Mouse (Mus musculus) intestine, embryonic 16.5 days (tissue): ENCODE data around the gene Rps6ka6. TPM values are rescaled to one million over a fixed set of nuclear protein-coding genes. Genes with fewer than 3 reads are reported as not detected.

Source experiments
- ATAC-seq: fragments of 200-750 bp; cut with Nextera tagmentation; 2 replicates; pipeline ENCODE4 v1.8.0; 2017; ENCODE audit warnings: moderate TSS enrichment, moderate library complexity
- H3K27ac ChIP-seq: fragments of 300-500 bp; sonication (generic); 2 replicates; pipeline ENCODE4 v1.5.1; 2014; ENCODE audit warnings: mild to moderate bottlenecking, low read length
- H3K27me3 ChIP-seq: fragments of 300-500 bp; sonication (generic); replicated peaks from 2 replicates; pipeline ENCODE4 v1.6.1; 2014; ENCODE audit warnings: low read length, control low read depth, mixed read lengths; ENCODE audit not compliant: control insufficient read depth, insufficient read depth
- H3K36me3 ChIP-seq: fragments of 300-500 bp; sonication (generic); 2 replicates; pipeline ENCODE4 v1.6.1; 2014; ENCODE audit warnings: low read length, control low read depth; ENCODE audit not compliant: control insufficient read depth, insufficient read depth
- H3K4me1 ChIP-seq: fragments of 300-500 bp; sonication (generic); 2 replicates; pipeline ENCODE4 v1.6.1; 2014; ENCODE audit warnings: low read length, control low read depth, mixed read lengths; ENCODE audit not compliant: control insufficient read depth, insufficient read depth
- H3K4me2 ChIP-seq: fragments of 300-500 bp; sonication (generic); 2 replicates; pipeline ENCODE4 v1.6.1; 2014; ENCODE audit warnings: low read depth, low read length, control low read depth
- H3K4me3 ChIP-seq: fragments of 300-500 bp; sonication (generic); 2 replicates; pipeline ENCODE4 v1.5.1; 2014; ENCODE audit warnings: mild to moderate bottlenecking, low read length
- H3K9ac ChIP-seq: fragments of 300-500 bp; sonication (generic); 2 replicates; pipeline ENCODE4 v1.6.1; 2014; ENCODE audit warnings: low read depth, low read length
- H3K9me3 ChIP-seq: fragments of 300-500 bp; sonication (generic); 2 replicates; pipeline ENCODE4 v1.6.1; 2016; ENCODE audit warnings: low read length, control low read depth; ENCODE audit not compliant: control insufficient read depth
- WGBS: fragments of 180-500 bp; shearing (Covaris S2); extraction: QIAGEN DNeasy Blood & Tissue Kit; methylation state at CpG from one replicate; pipeline ENCODE4 v1.1.7; 2014; 5-methylcytosine and 5-hydroxymethylcytosine counted together
- polyA plus RNA-seq: library from polyadenylated mRNA; unstranded; fragments of >200 nt; fragmentation: Nextera tagmentation; extraction: Ambion mirVana; gene quantifications from 2 replicates; pipeline ENCODE4 v1.2.1, GENCODE M21; 2015

The Rps6ka6 gene
- polyA plus RNA-seq: 11.3 and 11.6 TPM in 2 replicates

DNA sequence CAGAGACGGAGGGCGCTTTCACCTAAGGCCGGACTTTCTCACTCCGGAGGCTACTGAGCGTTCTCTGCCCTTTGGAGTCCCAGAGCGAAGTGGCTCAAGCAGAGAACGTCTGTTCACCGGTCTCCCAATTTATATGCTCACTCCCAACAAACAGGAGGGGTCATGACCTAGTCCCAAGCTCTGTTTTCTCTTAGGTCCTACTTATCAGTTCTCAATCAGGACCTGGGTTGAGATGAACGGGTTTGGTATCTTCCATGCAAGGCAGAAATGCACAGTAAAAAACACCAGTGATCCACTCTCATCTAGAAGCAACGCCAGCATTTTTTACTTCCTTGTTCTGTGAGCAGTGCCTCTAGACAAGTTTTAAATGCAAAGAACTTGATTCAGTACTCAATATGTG lies at the start of gene Rps6ka6:
TSS of gene Rps6ka6 (minus strand) at position 101 of the 400 bp plus-strand sequence.
- Histone ChIP-seq H3K27ac (no peak within 1 kb of the TSS), H3K27me3 (no peaks in the 10 kb centered on the region), H3K9me3 (no peaks in the 10 kb centered on the region), H3K4me1 (no peaks in the 10 kb centered on the region), H3K9ac (no peak within 1 kb of the TSS), H3K4me3 (no peak within 1 kb of the TSS), H3K4me2 (no peak within 1 kb of the TSS), H3K36me3 (no peaks in the 10 kb centered on the region)
- WGBS: 50% methylated on average over 10 of the region's 10 CpGs
- ATAC-seq: no peak

DNA sequence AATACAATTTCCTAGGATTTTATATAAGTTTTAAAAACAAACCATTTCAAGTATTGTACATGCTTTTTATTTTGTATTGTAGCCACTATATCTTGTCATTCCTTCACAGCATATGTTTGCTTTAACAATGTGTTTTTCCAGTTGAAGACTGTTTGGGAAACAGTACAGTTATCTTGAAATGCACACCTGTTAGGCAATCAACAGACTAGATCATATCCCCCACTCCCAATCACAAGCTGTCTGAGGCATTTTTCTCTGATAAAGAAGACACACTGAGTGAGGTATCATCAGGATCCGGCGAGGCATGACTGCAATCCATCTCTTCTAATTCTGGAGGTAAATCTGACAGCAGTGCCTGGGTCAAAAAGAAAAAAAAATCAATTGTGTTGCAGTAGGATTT lies 39.3 kb upstream of the Rps6ka6 start:
- H3K4me3 ChIP-seq: no peak overlapping the region
- H3K27me3 ChIP-seq: no peaks in the 10 kb centered on the region
- no peaks in the 10 kb centered on the region for H3K36me3 ChIP-seq
- H3K4me1 ChIP-seq: no peaks in the 10 kb centered on the region
- H3K4me2 ChIP-seq: no peak overlapping the region
- H3K9ac ChIP-seq: no peak overlapping the region
- 78% methylated on average over 2 of the region's 2 CpGs for WGBS
- H3K9me3 ChIP-seq: no peaks in the 10 kb centered on the region
- ATAC-seq: no peak
- no peak overlapping the region for H3K27ac ChIP-seq

DNA sequence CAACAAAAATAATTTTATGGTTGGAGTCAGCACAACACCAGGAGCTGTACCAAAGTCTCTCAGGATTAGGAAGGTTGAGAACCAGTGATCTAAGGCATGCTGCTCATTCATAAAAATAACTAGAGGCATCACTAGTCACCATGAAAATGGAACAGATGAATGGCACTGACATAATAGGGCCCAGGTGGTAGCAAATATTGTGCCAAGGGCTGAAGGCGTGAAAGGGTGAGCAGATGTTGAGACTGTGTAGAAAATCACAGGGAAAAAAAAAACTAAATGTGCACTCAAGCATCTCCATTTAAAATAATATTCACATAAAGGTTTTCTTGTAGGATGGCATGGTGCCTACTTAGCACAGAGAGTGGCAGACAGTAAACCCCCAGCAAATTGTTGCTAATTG lies 19.6 kb downstream of the Rps6ka6 start:
- Histone ChIP-seq H3K27ac (no peak overlapping the region), H3K4me1 (no peaks in the 10 kb centered on the region), H3K4me3 (no peak overlapping the region), H3K36me3 (no peaks in the 10 kb centered on the region), H3K27me3 (no peaks in the 10 kb centered on the region), H3K9me3 (no peaks in the 10 kb centered on the region), H3K4me2 (no peak overlapping the region), H3K9ac (no peak overlapping the region)
- ATAC-seq: no peak
- WGBS: 79% methylated on average over 1 of the region's 1 CpGs

DNA sequence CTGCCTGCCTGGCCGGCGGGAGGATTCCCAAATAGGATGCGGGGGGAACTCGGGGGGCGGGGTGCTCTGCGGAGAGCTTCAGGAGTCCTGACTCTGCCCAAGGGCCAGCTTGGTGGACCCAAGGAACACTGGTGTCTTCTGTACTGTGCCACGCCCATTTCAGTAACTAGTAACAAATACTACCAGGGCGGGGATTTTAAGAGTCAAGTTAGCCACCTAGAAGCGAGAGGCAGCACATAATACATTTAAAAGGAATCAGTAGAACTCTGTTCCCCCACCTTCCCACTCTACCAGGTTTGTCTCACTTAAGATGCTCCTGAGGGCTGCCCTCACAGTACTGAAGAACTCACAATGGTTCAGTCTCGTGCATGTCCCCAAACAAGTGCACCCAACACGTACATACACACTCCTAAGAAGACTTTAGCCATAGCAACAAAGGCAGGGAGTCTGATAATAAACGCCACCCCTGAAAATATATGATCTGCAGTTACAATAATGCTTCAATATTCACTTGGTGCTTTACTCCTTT lies 74.1 kb downstream of the Rps6ka6 start:
- 19% methylated on average over 12 of the region's 12 CpGs for WGBS
- no peaks in the 10 kb centered on the region for H3K36me3 ChIP-seq
- H3K27ac ChIP-seq: no peak overlapping the region
- H3K4me1 ChIP-seq: no peaks in the 10 kb centered on the region
- ATAC-seq: peak; percentile 44; the same call in 1 of the 2 replicates
- no peaks in the 10 kb centered on the region for H3K9me3 ChIP-seq
- peak overlapping the region; percentile 66 for H3K4me3 ChIP-seq
- H3K9ac ChIP-seq: peak overlapping the region; percentile 66; the same call in 1 of the 2 replicates
- H3K27me3 ChIP-seq: no peaks in the 10 kb centered on the region
- peak overlapping the region; percentile 54 for H3K4me2 ChIP-seq

DNA sequence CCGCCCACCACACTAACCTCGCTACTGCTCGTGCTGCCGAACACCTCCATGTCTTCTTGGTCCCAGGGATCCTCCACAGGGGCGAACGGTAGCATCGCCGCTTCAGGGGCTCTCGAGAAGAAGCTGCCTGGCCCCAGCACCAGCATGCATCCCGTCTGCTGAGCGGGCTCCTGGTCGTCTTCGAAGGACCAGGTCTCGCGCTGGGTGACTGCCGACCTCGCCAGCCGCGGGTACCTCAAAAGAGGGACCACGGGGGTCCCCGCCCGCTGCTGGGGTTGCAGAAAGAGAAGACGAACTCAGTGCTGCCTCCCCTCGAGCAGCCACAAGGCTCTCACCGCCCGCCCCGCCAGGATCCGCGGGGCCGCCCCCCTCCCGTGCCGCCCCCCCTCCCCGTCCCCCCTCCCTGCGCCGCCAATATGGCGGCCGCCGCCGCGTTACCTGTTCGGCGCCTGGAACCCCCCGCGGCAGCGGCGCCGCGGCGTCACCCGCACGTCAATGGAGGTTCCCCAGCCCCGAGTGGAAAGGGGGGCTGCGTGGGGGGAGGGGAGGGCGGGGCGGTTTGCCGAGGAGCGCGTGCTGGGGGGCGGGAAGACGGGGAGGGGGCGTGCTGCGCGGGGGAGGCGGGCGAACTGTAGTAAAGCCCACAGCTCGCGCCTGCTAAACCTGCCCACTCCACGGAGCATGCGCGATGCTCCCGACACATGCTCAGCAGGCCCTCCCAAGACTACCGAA lies 74.8 kb downstream of the Rps6ka6 start:
- ATAC-seq: peak; percentile 94
- H3K9me3 ChIP-seq: no peaks in the 10 kb centered on the region
- peak overlapping the region; percentile 66 for H3K4me3 ChIP-seq
- H3K4me1 ChIP-seq: no peaks in the 10 kb centered on the region
- peak overlapping the region; percentile 54 for H3K4me2 ChIP-seq
- peak overlapping the region; percentile 66 for H3K9ac ChIP-seq
- H3K27me3 ChIP-seq: no peaks in the 10 kb centered on the region
- H3K36me3 ChIP-seq: no peaks in the 10 kb centered on the region
- 20% methylated on average over 37 of the region's 72 CpGs for WGBS
- H3K27ac ChIP-seq: peak overlapping the region; percentile 61

DNA sequence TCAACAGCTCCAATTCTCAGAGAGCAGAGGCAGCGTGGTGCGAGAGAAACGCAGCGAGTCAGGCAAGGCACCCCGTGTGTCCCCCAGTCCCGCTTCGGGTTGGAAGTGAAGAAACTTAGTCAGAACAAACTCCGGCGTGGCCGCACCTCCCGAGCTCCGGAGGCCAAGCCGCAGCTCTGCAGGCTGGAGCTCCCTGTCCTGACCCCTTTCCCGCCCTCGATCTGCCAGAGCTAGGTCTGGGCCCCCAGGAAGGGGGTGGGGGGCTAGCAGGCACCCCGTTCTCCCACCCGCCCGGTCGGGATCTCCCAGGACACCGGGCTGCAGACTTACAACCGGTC lies 75.3 kb downstream of the Rps6ka6 start:
- Histone ChIP-seq H3K9me3 (no peaks in the 10 kb centered on the region), H3K27me3 (no peaks in the 10 kb centered on the region), H3K27ac (peak overlapping the region; percentile 61), H3K4me1 (no peaks in the 10 kb centered on the region), H3K9ac (peak overlapping the region; percentile 66), H3K36me3 (no peaks in the 10 kb centered on the region), H3K4me3 (peak overlapping the region; percentile 66), H3K4me2 (peak overlapping the region; percentile 54)
- peak; percentile 63 for ATAC-seq
- WGBS: 10% methylated on average over 21 of the region's 21 CpGs

DNA sequence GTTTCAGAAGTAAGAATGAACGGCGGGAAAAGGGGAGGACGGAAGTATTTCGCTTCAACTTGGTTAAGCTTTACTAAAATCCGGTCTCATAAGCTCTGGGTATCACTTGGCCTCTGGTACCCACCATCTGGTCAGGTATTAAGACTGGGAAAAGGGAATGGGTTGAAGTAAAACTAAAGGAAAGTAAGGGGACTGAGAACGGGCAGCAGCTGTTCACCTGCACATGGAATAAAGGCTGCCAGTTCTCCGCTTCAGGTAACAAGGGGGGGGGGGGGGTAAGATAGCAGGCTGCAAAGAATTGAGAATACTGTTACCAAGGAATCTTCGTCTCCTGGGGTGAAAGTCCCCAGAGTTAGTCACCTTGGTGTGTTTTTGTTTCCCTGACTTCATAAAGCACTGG lies 75.7 kb downstream of the Rps6ka6 start:
- peak overlapping the region; percentile 66 for H3K9ac ChIP-seq
- no peaks in the 10 kb centered on the region for H3K9me3 ChIP-seq
- peak; percentile 14; the same call in 1 of the 2 replicates for ATAC-seq
- peak overlapping the region; percentile 54 for H3K4me2 ChIP-seq
- WGBS: 12% methylated on average over 8 of the region's 8 CpGs
- no peak overlapping the region; the same call in 1 of the 2 replicates for H3K27ac ChIP-seq
- H3K27me3 ChIP-seq: no peaks in the 10 kb centered on the region
- H3K36me3 ChIP-seq: no peaks in the 10 kb centered on the region
- peak overlapping the region; percentile 66 for H3K4me3 ChIP-seq
- no peaks in the 10 kb centered on the region for H3K4me1 ChIP-seq

DNA sequence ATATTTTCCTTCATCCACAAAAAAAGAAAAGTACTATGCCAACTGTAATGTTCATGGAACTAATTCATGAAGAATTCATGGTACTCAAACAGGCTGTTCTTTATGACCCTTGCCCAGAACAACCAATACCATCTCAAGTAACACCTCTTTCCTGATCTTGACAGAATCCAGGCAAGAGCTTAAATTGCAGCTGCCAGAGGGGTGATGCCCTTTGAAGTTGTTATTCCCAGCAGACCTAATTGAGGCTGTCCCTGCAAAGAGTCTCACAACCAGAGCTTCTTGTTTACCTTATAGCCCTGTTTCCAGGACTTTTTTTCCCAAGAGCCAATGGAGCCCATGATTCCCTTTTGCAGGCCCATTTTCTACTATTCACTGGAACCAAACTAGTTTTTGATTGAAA lies 77.6 kb downstream of the Rps6ka6 start:
- ATAC-seq: no peak
- Histone ChIP-seq H3K27me3 (no peaks in the 10 kb centered on the region), H3K36me3 (no peaks in the 10 kb centered on the region), H3K4me2 (no peak overlapping the region), H3K4me1 (no peaks in the 10 kb centered on the region), H3K27ac (no peak overlapping the region), H3K4me3 (no peak overlapping the region), H3K9me3 (no peaks in the 10 kb centered on the region), H3K9ac (no peak overlapping the region)

DNA sequence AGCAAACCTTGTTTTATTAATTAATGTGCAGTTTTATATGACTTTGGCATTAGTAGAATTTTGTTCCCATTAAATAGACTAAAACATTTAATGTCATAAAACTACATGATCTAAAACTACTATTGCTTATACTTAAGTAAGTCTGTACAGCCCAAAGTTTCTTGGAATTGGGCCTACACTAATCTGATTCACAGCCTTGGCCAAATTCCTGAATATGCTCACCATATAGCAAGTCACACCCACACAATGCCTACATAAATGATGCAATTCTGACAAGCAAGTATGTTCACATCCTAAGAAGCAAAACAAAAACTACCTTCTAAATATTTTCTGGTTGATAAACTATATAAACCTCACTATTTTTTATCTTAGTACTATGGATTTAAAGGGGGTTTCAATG lies 101.2 kb downstream of the Rps6ka6 start:
- Histone ChIP-seq H3K9me3 (no peaks in the 10 kb centered on the region), H3K27me3 (no peaks in the 10 kb centered on the region), H3K36me3 (no peaks in the 10 kb centered on the region), H3K9ac (no peak overlapping the region), H3K4me3 (no peak overlapping the region), H3K27ac (no peak overlapping the region), H3K4me2 (no peak overlapping the region), H3K4me1 (no peaks in the 10 kb centered on the region)
- ATAC-seq: no peak

DNA sequence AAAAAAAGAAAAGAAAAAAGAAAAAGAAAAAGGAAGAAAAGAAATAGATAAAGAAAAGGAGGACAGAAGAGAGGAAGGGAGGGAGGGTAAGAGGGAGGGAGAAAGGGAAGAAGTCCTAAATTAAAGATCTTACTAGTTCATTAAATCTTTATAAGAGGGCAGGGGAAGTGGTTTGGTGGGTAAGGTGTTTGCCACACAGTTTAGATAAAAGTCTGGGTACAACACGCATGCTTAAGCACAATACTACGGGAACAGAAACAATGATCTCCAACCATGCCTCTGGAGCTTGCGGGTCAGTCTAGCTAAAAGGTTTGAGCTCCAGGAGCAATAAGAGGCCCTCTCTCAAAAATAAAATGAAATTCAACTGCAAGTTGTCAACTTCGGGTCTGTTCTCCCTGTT lies 123.0 kb downstream of the Rps6ka6 start:
- no peak overlapping the region for H3K9ac ChIP-seq
- 87% methylated on average over 4 of the region's 4 CpGs for WGBS
- no peak overlapping the region for H3K4me2 ChIP-seq
- H3K4me3 ChIP-seq: no peak overlapping the region
- ATAC-seq: no peak
- no peak overlapping the region for H3K27ac ChIP-seq
- H3K36me3 ChIP-seq: no peaks in the 10 kb centered on the region
- H3K9me3 ChIP-seq: no peaks in the 10 kb centered on the region
- no peaks in the 10 kb centered on the region for H3K27me3 ChIP-seq
- H3K4me1 ChIP-seq: no peaks in the 10 kb centered on the region
